Mouse (Mus musculus): ENCODE measurements at regions not wholly inside any gene's neighbourhood (a gene's known extent, or its start where the extent isn't known, plus 50 kb on each side); places are given as distances from the start of the nearest gene placed in this dataset.

GRCm38 (mm10) chr4:34105251-34105650 lies 55.3 kb upstream of the Spaca1 start:
- Histone ChIP-seq H3K9me3 (ENCODE audit: control insufficient read depth, low read depth, low read length) (peaks cover 17% of the 10 kb centered on the region; the same call in 1 of the 2 replicates), H3K4me2 (replicated peaks; ENCODE audit: low read depth, low read length) (no peak overlapping the region), H3K4me3 (ENCODE audit: low read depth, low read length) (no peak overlapping the region), H3K27ac (ENCODE audit: low read length) (no peak overlapping the region), H3K36me3 (ENCODE audit: control insufficient read depth, insufficient read depth, low read length) (no peaks in the 10 kb centered on the region), H3K4me1 (ENCODE audit: control insufficient read depth, insufficient read depth, low read length) (no peaks in the 10 kb centered on the region), H3K9ac (replicated peaks; ENCODE audit: low read depth, low read length) (no peak overlapping the region), H3K27me3 (ENCODE audit: control insufficient read depth, insufficient read depth, low read length) (no peaks in the 10 kb centered on the region)
- no peak for ATAC-seq (ENCODE audit: insufficient number of reproducible peaks, insufficient read depth, low FRiP score, low read depth)
- WGBS: 97% methylated on average over 2 of the region's 2 CpGs

GRCm38 (mm10) chr4:34114323-34114722 lies 64.3 kb upstream of the Spaca1 start:
- no peak overlapping the region for H3K4me2 ChIP-seq (replicated peaks; ENCODE audit: low read depth, low read length)
- no peaks in the 10 kb centered on the region for H3K9me3 ChIP-seq (ENCODE audit: control insufficient read depth, low read depth, low read length)
- no peak overlapping the region for H3K9ac ChIP-seq (replicated peaks; ENCODE audit: low read depth, low read length)
- no peaks in the 10 kb centered on the region for H3K36me3 ChIP-seq (ENCODE audit: control insufficient read depth, insufficient read depth, low read length)
- WGBS: 15% methylated on average over 6 of the region's 6 CpGs
- no peak overlapping the region for H3K27ac ChIP-seq (ENCODE audit: low read length)
- no peak overlapping the region for H3K4me3 ChIP-seq (ENCODE audit: low read depth, low read length)
- ATAC-seq (ENCODE audit: insufficient number of reproducible peaks, insufficient read depth, low FRiP score, low read depth): no peak
- H3K4me1 ChIP-seq (ENCODE audit: control insufficient read depth, insufficient read depth, low read length): no peaks in the 10 kb centered on the region
- H3K27me3 ChIP-seq (ENCODE audit: control insufficient read depth, insufficient read depth, low read length): no peaks in the 10 kb centered on the region

- no peak overlapping the region for H3K9ac ChIP-seq (replicated peaks; ENCODE audit: low read depth, low read length)
- WGBS: 59% methylated on average over 1 of the region's 1 CpGs
- no peaks in the 10 kb centered on the region for H3K4me1 ChIP-seq (ENCODE audit: control insufficient read depth, insufficient read depth, low read length)
- H3K9me3 ChIP-seq (ENCODE audit: control insufficient read depth, low read depth, low read length): no peaks in the 10 kb centered on the region
- H3K36me3 ChIP-seq (ENCODE audit: control insufficient read depth, insufficient read depth, low read length): no peaks in the 10 kb centered on the region
- no peak overlapping the region for H3K4me2 ChIP-seq (replicated peaks; ENCODE audit: low read depth, low read length)
- no peak overlapping the region for H3K27ac ChIP-seq (ENCODE audit: low read length)
- ATAC-seq (ENCODE audit: insufficient number of reproducible peaks, insufficient read depth, low FRiP score, low read depth): no peak
- H3K4me3 ChIP-seq (ENCODE audit: low read depth, low read length): no peak overlapping the region
- H3K27me3 ChIP-seq (ENCODE audit: control insufficient read depth, insufficient read depth, low read length): no peaks in the 10 kb centered on the region
Observed at GRCm38 (mm10) chr4:34117086-34117485, 67.1 kb upstream of the Spaca1 start.

DNA sequence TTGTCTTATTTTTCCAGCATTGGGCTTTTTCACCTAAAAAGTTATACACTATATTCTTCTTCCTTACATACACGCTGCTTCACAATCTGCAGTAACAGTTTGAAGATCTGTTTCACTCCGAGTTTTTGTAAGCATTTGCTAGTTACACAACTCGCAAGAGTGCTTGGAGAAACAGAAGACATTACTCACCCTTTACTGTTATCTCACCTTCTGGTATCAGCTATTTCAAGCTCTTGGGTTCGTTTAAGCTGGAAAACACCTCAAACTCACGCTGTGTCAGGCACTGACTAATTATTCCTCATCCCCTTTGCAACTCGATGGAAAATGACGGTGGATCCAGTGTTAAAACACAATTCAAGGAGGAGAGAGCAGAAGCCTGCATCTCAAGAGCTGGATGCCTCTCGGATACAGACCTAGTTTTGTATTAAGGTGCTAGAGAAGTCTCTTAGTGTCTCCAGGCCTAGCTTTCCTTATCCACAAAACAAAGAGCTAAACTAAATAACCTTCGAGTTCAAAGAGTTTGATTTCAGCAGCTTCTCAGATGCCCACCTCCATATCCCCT lies 73.0 kb upstream of the Spaca1 start:
- H3K27ac ChIP-seq (ENCODE audit: low read length): no peak overlapping the region
- no peak overlapping the region for H3K9ac ChIP-seq (replicated peaks; ENCODE audit: low read depth, low read length)
- H3K36me3 ChIP-seq (ENCODE audit: control insufficient read depth, insufficient read depth, low read length): no peaks in the 10 kb centered on the region
- no peaks in the 10 kb centered on the region for H3K9me3 ChIP-seq (ENCODE audit: control insufficient read depth, low read depth, low read length)
- 58% methylated on average over 9 of the region's 9 CpGs for WGBS
- H3K27me3 ChIP-seq (ENCODE audit: control insufficient read depth, insufficient read depth, low read length): no peaks in the 10 kb centered on the region
- H3K4me1 ChIP-seq (ENCODE audit: control insufficient read depth, insufficient read depth, low read length): no peaks in the 10 kb centered on the region
- H3K4me3 ChIP-seq (ENCODE audit: low read depth, low read length): no peak overlapping the region
- no peak overlapping the region for H3K4me2 ChIP-seq (replicated peaks; ENCODE audit: low read depth, low read length)
- ATAC-seq (ENCODE audit: insufficient number of reproducible peaks, insufficient read depth, low FRiP score, low read depth): no peak

- H3K27me3 ChIP-seq (ENCODE audit: control insufficient read depth, insufficient read depth, low read length): no peaks in the 10 kb centered on the region
- ATAC-seq (ENCODE audit: insufficient number of reproducible peaks, insufficient read depth, low FRiP score, low read depth): no peak
- H3K4me1 ChIP-seq (ENCODE audit: control insufficient read depth, insufficient read depth, low read length): no peaks in the 10 kb centered on the region
- no peak overlapping the region for H3K4me3 ChIP-seq (ENCODE audit: low read depth, low read length)
- no peaks in the 10 kb centered on the region for H3K36me3 ChIP-seq (ENCODE audit: control insufficient read depth, insufficient read depth, low read length)
- no peak overlapping the region for H3K27ac ChIP-seq (ENCODE audit: low read length)
- H3K4me2 ChIP-seq (replicated peaks; ENCODE audit: low read depth, low read length): no peak overlapping the region
- no peak overlapping the region for H3K9ac ChIP-seq (replicated peaks; ENCODE audit: low read depth, low read length)
- WGBS: 72% methylated on average over 4 of the region's 4 CpGs
- H3K9me3 ChIP-seq (ENCODE audit: control insufficient read depth, low read depth, low read length): no peaks in the 10 kb centered on the region
Observed at GRCm38 (mm10) chr4:34128224-34128623, 78.2 kb upstream of the Spaca1 start.

- H3K9ac ChIP-seq (replicated peaks; ENCODE audit: low read depth, low read length): no peak overlapping the region
- H3K9me3 ChIP-seq (ENCODE audit: control insufficient read depth, low read depth, low read length): no peaks in the 10 kb centered on the region
- no peaks in the 10 kb centered on the region for H3K36me3 ChIP-seq (ENCODE audit: control insufficient read depth, insufficient read depth, low read length)
- no peak overlapping the region for H3K4me2 ChIP-seq (replicated peaks; ENCODE audit: low read depth, low read length)
- no peak overlapping the region for H3K27ac ChIP-seq (ENCODE audit: low read length)
- H3K4me3 ChIP-seq (ENCODE audit: low read depth, low read length): no peak overlapping the region
- 87% methylated on average over 2 of the region's 2 CpGs for WGBS
- no peaks in the 10 kb centered on the region for H3K4me1 ChIP-seq (ENCODE audit: control insufficient read depth, insufficient read depth, low read length)
- ATAC-seq (ENCODE audit: insufficient number of reproducible peaks, insufficient read depth, low FRiP score, low read depth): no peak
- H3K27me3 ChIP-seq (ENCODE audit: control insufficient read depth, insufficient read depth, low read length): no peaks in the 10 kb centered on the region
Observed at GRCm38 (mm10) chr4:34146133-34146867, 96.3 kb upstream of the Spaca1 start.

- Histone ChIP-seq H3K9me3 (ENCODE audit: control insufficient read depth, low read depth, low read length) (no peaks in the 10 kb centered on the region), H3K27ac (ENCODE audit: low read length) (no peak overlapping the region), H3K36me3 (ENCODE audit: control insufficient read depth, insufficient read depth, low read length) (no peaks in the 10 kb centered on the region), H3K9ac (replicated peaks; ENCODE audit: low read depth, low read length) (no peak overlapping the region), H3K4me1 (ENCODE audit: control insufficient read depth, insufficient read depth, low read length) (no peaks in the 10 kb centered on the region), H3K27me3 (ENCODE audit: control insufficient read depth, insufficient read depth, low read length) (no peaks in the 10 kb centered on the region), H3K4me2 (replicated peaks; ENCODE audit: low read depth, low read length) (no peak overlapping the region), H3K4me3 (ENCODE audit: low read depth, low read length) (no peak overlapping the region)
- 73% methylated on average over 5 of the region's 5 CpGs for WGBS
- no peak for ATAC-seq (ENCODE audit: insufficient number of reproducible peaks, insufficient read depth, low FRiP score, low read depth)
Observed at GRCm38 (mm10) chr4:34148956-34149739, 99.2 kb upstream of the Spaca1 start.

DNA sequence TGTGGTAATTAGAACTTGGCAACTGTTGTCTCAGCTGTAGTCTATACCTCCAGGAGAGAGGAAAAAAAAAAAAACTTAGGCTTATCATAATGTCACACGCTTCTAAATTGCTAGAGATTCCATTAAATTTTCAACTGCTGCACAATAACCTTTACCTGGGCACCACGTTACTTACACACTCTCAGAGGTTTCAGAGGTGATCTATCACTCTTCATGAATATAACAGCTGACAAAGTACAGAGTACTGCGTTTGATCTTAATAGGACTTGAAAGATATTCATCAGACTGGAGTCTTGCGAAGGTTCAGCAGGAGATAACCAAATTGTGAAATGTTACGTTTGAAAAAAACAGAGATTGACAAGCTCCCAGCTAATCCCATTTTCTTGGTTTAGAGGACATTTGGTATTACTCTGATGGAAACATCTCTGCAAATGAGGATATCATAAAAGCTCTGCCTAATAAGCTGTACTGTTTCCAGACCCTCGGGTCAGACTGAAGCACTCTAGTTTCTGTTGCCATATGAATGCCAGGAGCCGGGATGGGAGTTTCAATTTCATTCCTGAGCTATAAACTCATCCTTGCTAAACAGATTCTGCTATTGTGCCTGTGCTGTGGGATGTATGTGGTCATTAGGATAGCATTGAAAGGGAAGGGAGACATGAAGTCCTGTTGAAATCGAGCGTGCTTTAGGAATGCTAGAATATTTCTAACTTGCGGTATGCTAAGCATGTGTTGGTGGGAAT lies 101.8 kb upstream of the Spaca1 start:
- H3K4me2 ChIP-seq (replicated peaks; ENCODE audit: low read depth, low read length): no peak overlapping the region
- H3K4me1 ChIP-seq (ENCODE audit: control insufficient read depth, insufficient read depth, low read length): no peaks in the 10 kb centered on the region
- no peak overlapping the region for H3K27ac ChIP-seq (ENCODE audit: low read length)
- ATAC-seq (ENCODE audit: insufficient number of reproducible peaks, insufficient read depth, low FRiP score, low read depth): no peak
- H3K9ac ChIP-seq (replicated peaks; ENCODE audit: low read depth, low read length): no peak overlapping the region
- no peaks in the 10 kb centered on the region for H3K27me3 ChIP-seq (ENCODE audit: control insufficient read depth, insufficient read depth, low read length)
- WGBS: 47% methylated on average over 10 of the region's 10 CpGs
- H3K9me3 ChIP-seq (ENCODE audit: control insufficient read depth, low read depth, low read length): no peaks in the 10 kb centered on the region
- H3K36me3 ChIP-seq (ENCODE audit: control insufficient read depth, insufficient read depth, low read length): no peaks in the 10 kb centered on the region
- H3K4me3 ChIP-seq (ENCODE audit: low read depth, low read length): no peak overlapping the region
